In the genomic region with DNA sequence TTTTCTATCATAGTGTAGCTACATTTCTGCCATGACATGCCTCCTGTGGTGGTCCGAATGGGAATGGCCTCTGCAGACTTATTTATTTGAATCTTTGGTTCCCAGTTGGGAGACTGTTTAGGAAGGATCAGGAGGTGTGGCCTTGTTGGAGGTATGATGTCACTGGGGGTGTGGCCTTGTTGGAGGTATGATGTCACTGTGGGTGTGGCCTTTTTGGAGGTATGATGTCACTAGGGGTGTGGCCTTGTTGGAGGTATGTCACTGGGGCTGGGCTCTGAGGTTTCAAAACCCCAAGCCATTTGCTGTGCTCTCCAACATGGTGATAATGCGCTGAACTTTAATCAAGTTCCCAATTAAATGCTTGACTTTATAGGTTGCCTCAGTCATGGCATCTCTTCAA, we compare ENCODE assay signal across 21 mouse cellular contexts. TPM values are rescaled to one million over a fixed set of nuclear protein-coding genes. Genes with fewer than 3 reads are reported as not detected.
DNase-seq lines count a peak whose midpoint lies in the region; ATAC-seq and TF ChIP-seq lines count a peak whose summit lies in the region.
"Had no signal": no experiment of that assay in that cellular context is flagged by ENCODE, and none has a peak within 500 bp of the region (broad histone marks: within the 10 kb centered on the region; RNA-seq: fewer than 3 reads in every experiment).

No protein-coding gene starts in this region.

- no peaks in the 10 kb centered on the region for H3K27me3 ChIP-seq in heart, embryonic 10.5 days (ENCODE audit: insufficient read depth, poor library complexity, severe bottlenecking)
- no peaks in the 10 kb centered on the region for H3K27me3 ChIP-seq in heart, adult 2 months (ENCODE audit: control insufficient read depth, insufficient read depth, low read length)
- H3K27me3 ChIP-seq: embryonic facial prominence, embryonic 12.5 days; heart, embryonic 15.5 days; midbrain, embryonic 13.5 days; neural tube, embryonic 12.5 days had no signal

- no peak for TF ChIP-seq POLR2A in heart, adult 2 months (IDR thresholded peaks at IDR 0.05; ENCODE audit: insufficient read depth, low read depth, low read length)

- TF ChIP-seq EP300 in heart, adult 2 months (IDR thresholded peaks at IDR 0.05; ENCODE audit: insufficient read depth, low read depth, low read length), result no peak

- no peak for TF ChIP-seq CTCF in heart, adult 2 months (IDR thresholded peaks at IDR 0.05)

- no peak overlapping the region for H3K4me3 ChIP-seq in heart, embryonic 10.5 days
- H3K4me3 ChIP-seq in heart, adult 2 months, result no peak overlapping the region
- no peak overlapping the region for H3K4me3 ChIP-seq in ES-E14 (ENCODE audit: insufficient read depth in 1 of 2, low read depth in 1 of 2, low read length in 2 of 2, poor library complexity in 1 of 2, severe bottlenecking in 1 of 2)
- H3K4me3 ChIP-seq: embryonic facial prominence, embryonic 12.5 days; heart, embryonic 15.5 days; midbrain, embryonic 13.5 days; neural tube, embryonic 12.5 days had no signal

- no peak overlapping the region for H3K9ac ChIP-seq in heart, adult 2 months (ENCODE audit: low read depth, low read length)
- H3K9ac ChIP-seq in ES-E14 (ENCODE audit: insufficient read depth, low read depth, low read length, poor library complexity, severe bottlenecking), result no peak overlapping the region
- H3K9ac ChIP-seq: embryonic facial prominence, embryonic 12.5 days; heart, embryonic 15.5 days; midbrain, embryonic 13.5 days; neural tube, embryonic 12.5 days had no signal

- no peaks in the 10 kb centered on the region for H3K4me1 ChIP-seq in heart, embryonic 10.5 days
- no peaks in the 10 kb centered on the region for H3K4me1 ChIP-seq in heart, adult 2 months (ENCODE audit: control insufficient read depth, insufficient read depth, low read length)
- no peaks in the 10 kb centered on the region for H3K4me1 ChIP-seq in ES-E14 (ENCODE audit: control insufficient read depth in 2 of 2, insufficient read depth in 2 of 2, low read length in 2 of 2, poor library complexity in 1 of 2)
- H3K4me1 ChIP-seq: embryonic facial prominence, embryonic 12.5 days; heart, embryonic 15.5 days; midbrain, embryonic 13.5 days; neural tube, embryonic 12.5 days had no signal

- peak; percentile 33 for DNase-seq in heart, embryonic 10.5 days (ENCODE audit: low spot score)
- DNase-seq in heart, adult 2 months, result no peak
- DNase-seq in 3T3-L1 (ENCODE audit: low read depth, low spot score) (peak; percentile 35), ES-E14 (ENCODE audit: low read depth, low spot score) (peak; percentile 20)
- no peak for DNase-seq in kidney, adult 8-10 months
- no peak for DNase-seq in layer of hippocampus, adult 9-11 months
- DNase-seq in layer of hippocampus, postnatal 14 days (ENCODE audit: low spot score in 2 of 2), result no peak
- DNase-seq: adrenal gland, postnatal 36 days; cerebellum, adult 8-10 months; kidney, adult 11 months; kidney, postnatal 10 days; lung, postnatal 14 days; thymus, postnatal 36 days had no signal

- peaks cover 70% of the 10 kb centered on the region for H3K36me3 ChIP-seq in heart, embryonic 10.5 days
- no peaks in the 10 kb centered on the region for H3K36me3 ChIP-seq in heart, adult 2 months (ENCODE audit: control insufficient read depth, insufficient read depth, low read length)
- peaks cover 15% of the 10 kb centered on the region; the same call in 1 of the 2 replicates for H3K36me3 ChIP-seq in ES-E14 (ENCODE audit: control insufficient read depth, insufficient read depth, low read length, poor library complexity, severe bottlenecking)

- H3K79me2 ChIP-seq in heart, adult 2 months (replicated peaks; ENCODE audit: control insufficient read depth, insufficient read depth, low read length), result no peaks in the 10 kb centered on the region

- peak; percentile 43 for ATAC-seq in inflammation-experienced regulatory T-cells, adult 6 months
- ATAC-seq: forebrain, embryonic 16.5 days; midbrain, embryonic 13.5 days had no signal

- WGBS in heart, embryonic 10.5 days, result 91% methylated on average over 2 of the region's 2 CpGs
- WGBS in heart, adult 2 months, result 95% methylated on average over 2 of the region's 2 CpGs

- in situ Hi-C loops in ES-E14 (cut with MboI; ENCODE audit: low sequenced_read_pairs in 2 of 2, unreplicated experiment in 2 of 2), result no loop called here

- intact Hi-C loops in heart, adult 2 months (cut with DNase I), result no loop called here

- H3K27ac ChIP-seq in heart, embryonic 10.5 days, result no peak overlapping the region
- H3K27ac ChIP-seq in heart, adult 2 months, result no peak overlapping the region
- H3K27ac ChIP-seq in ES-E14 (ENCODE audit: insufficient read depth, low read depth, low read length, poor library complexity, severe bottlenecking), result no peak overlapping the region
- H3K27ac ChIP-seq: embryonic facial prominence, embryonic 12.5 days; heart, embryonic 15.5 days; midbrain, embryonic 13.5 days; neural tube, embryonic 12.5 days had no signal

- H3K9me3 ChIP-seq in heart, embryonic 10.5 days, result no peaks in the 10 kb centered on the region
- H3K9me3 ChIP-seq in ES-E14 (ENCODE audit: control insufficient read depth, insufficient read depth, low read depth, low read length), result no peaks in the 10 kb centered on the region
- H3K9me3 ChIP-seq: embryonic facial prominence, embryonic 12.5 days; heart, embryonic 15.5 days; midbrain, embryonic 13.5 days; neural tube, embryonic 12.5 days had no signal

TF ChIP-seq in ES-E14, 5 proteins besides CTCF, POLR2A, EP300 and RAD21:
- no peak for TF ChIP-seq ZC3H11A (IDR thresholded peaks at IDR 0.05; ENCODE audit: borderline replicate concordance, low read depth, low read length)
- TF ChIP-seq MAFK (IDR thresholded peaks at IDR 0.05; ENCODE audit: insufficient read depth, low read depth, low read length), result no peak
- TF ChIP-seq CHD2 (IDR thresholded peaks at IDR 0.05; ENCODE audit: low read depth, low read length), result no peak
- no peak for TF ChIP-seq HCFC1 (IDR thresholded peaks at IDR 0.05; ENCODE audit: borderline replicate concordance, insufficient read depth, low read length)
- TF ChIP-seq ZNF384 (IDR thresholded peaks at IDR 0.05; ENCODE audit: low read depth, low read length), result no peak

RNA-seq across cellular contexts. Expression of a gene that starts 37.4 kb away (rescaled TPM):
- 0.14 and 0.30 TPM in 2 replicates for polyA plus RNA-seq in heart, embryonic 10.5 days (2016; fragmentation: Nextera tagmentation; extraction: Ambion mirVana)
- total RNA-seq in heart, adult 2 months (2021), result under 1 TPM in 1 of 2 experiments, not detected in 1; 0.16 TPM
- 0.37 and 0.76 TPM in 2 replicates for polyA plus RNA-seq in heart, adult 2 months (2012; rRNA removed)
- total RNA-seq in ES-E14 (2012; rRNA removed), result 0.45 and 0.53 TPM in 2 replicates
- not detected for polyA plus RNA-seq in inflammation-experienced regulatory T-cells, adult 6 months (2017; shearing (Covaris generic))
- 1 to 10 TPM; 1.8 to 3.0 TPM for total RNA-seq in layer of hippocampus, postnatal 14 days (2021)
- total RNA-seq: gastrocnemius, adult 18-20 months; hematopoietic stem cell, adult 5-6 weeks had no signal

Comparison
In these comparisons a context has a peak if more than half of its experiments do, and no peak if none do; other contexts are left out.
1. DNase-seq: peak in heart, embryonic 10.5 days (single experiment), 3T3-L1 (single experiment) and ES-E14 (single experiment); none in heart, adult 2 months (0 of 2), kidney, adult 8-10 months (0 of 2), layer of hippocampus, adult 9-11 months (single experiment) and layer of hippocampus, postnatal 14 days (0 of 2).